Mouse (Mus musculus) layer of hippocampus, adult 2 months (tissue): ENCODE results near the gene Hist1h4j. TPM values are rescaled to one million over a fixed set of nuclear protein-coding genes. Genes with fewer than 3 reads are reported as not detected.
A peak's percentile ranks its signal among the peaks of the same experiment; 100 is the strongest.

ENCODE experiments used
- DNase-seq, 2 experiments: peaks; one replicate each; pipeline ENCODE4 v3.0.0; 2022; ENCODE audit warnings: low spot score in 2 of 2
- H3K27ac ChIP-seq: fragments of 200-600 bp; 2 replicates; pipeline ENCODE4 v1.8.1; 2022
- H3K4me3 ChIP-seq: fragments of 200-600 bp; 2 replicates; pipeline ENCODE4 v1.8.1; 2022; ENCODE audit warnings: mild to moderate bottlenecking
- CTCF ChIP-seq: fragments of 200-600 bp; conservative IDR thresholded peaks from 2 replicates; pipeline ENCODE4 v1.8.1; 2022; ENCODE audit warnings: antibody characterized with exemption, mild to moderate bottlenecking, moderate library complexity
- microRNA-seq, 2 experiments: library from miRNA; unstranded; fragments of <30 nt; microRNA quantifications; one replicate each; pipeline ENCODE4 v1.2.0; 2021
- total RNA-seq, 2 experiments: library from RNA; stranded (reverse); gene quantifications; 2 replicates each; pipeline ENCODE4 v1.2.3; 2021

The Hist1h4j gene
- total RNA-seq, 2 experiments from 2014 or later = 16.7 to 19.3 TPM

- DNase-seq = peak; percentile 75 to 88
- TF ChIP-seq CTCF = no peak
- peak within 1 kb of the TSS; percentile 59 for H3K4me3 ChIP-seq
- peak within 1 kb of the TSS; percentile 80 for H3K27ac ChIP-seq
Observed at GRCm38 (mm10) chr13:21783255-21783617, 48.4 kb downstream of the Hist1h4j start, which contains the start of gene Hist1h3i. Gene Hist1h3i (minus strand): TSS chr13:21783370.

- Histone ChIP-seq H3K27ac (peak overlapping the region; percentile 40), H3K4me3 (peak overlapping the region; percentile 59)
- TF ChIP-seq CTCF = no peak
Observed at GRCm38 (mm10) chr13:21783734-21784161, 48.9 kb downstream of the Hist1h4j start.

GRCm38 (mm10) chr13:21784311-21784710 is 49.4 kb downstream of the Hist1h4j start:
- DNase-seq = no peak
- no peak for TF ChIP-seq CTCF
- Histone ChIP-seq H3K4me3 (no peak overlapping the region), H3K27ac (no peak overlapping the region)

More at GRCm38 (mm10) chr13:21783734-21784161, 48.9 kb downstream of the Hist1h4j start:
- DNase-seq = peak in 1 of 2 experiments; percentile 31

Small RNA genes lying within 50 kb of the gene (microRNA-seq; reads per million reads assigned to microRNA genes)
- gene Gm44357 = 0 reads per million in 2 experiments
- gene Gm44367 = 0 reads per million in 2 experiments
- gene Gm44454 = 0 reads per million in 2 experiments

Other genes starting within 250 kb of the Hist1h4j start
- 10 to 100 TPM; 19.4 to 21.2 TPM for gene AK157302, start 239.8 kb upstream of the Hist1h4j start, total RNA-seq
- gene Gm11273, start 233.6 kb upstream of the Hist1h4j start, total RNA-seq = 10 to 100 TPM; 59.2 to 60.9 TPM
- 10 to 100 TPM; 20.2 to 23.4 TPM for gene Zkscan8, start 203.9 kb upstream of the Hist1h4j start, total RNA-seq
- gene Olfr1366, start 192.3 kb upstream of the Hist1h4j start, total RNA-seq = not detected
- gene Olfr1535, start 175.2 kb upstream of the Hist1h4j start, total RNA-seq = not detected
- gene Olfr1364, start 153.3 kb upstream of the Hist1h4j start, total RNA-seq = not detected
- gene Olfr1362, start 121.0 kb upstream of the Hist1h4j start, total RNA-seq = not detected
- gene Olfr11, start 92.5 kb upstream of the Hist1h4j start, total RNA-seq = not detected
- gene Olfr1361, start 71.7 kb upstream of the Hist1h4j start, total RNA-seq = not detected
- gene Olfr1360, start 57.7 kb upstream of the Hist1h4j start, total RNA-seq = not detected
- gene Olfr1359, start 37.0 kb upstream of the Hist1h4j start, total RNA-seq = not detected
- 10 to 100 TPM; 25.0 to 36.7 TPM for gene Hist1h2bl, start 18.9 kb upstream of the Hist1h4j start, total RNA-seq
- gene Hist1h2ai, start 18.6 kb upstream of the Hist1h4j start, total RNA-seq = 10 to 100 TPM; 27.6 to 54.9 TPM
- 10 to 100 TPM; 51.3 to 58.2 TPM for gene Hist1h3h, start 17.4 kb upstream of the Hist1h4j start, total RNA-seq
- 1 to 10 TPM; 4.2 to 8.2 TPM for gene Hist1h2bm, start 13.0 kb upstream of the Hist1h4j start, total RNA-seq
- 100 to 1,000 TPM; 269 to 298 TPM for gene Hist1h4k, start 15.4 kb downstream of the Hist1h4j start, total RNA-seq
- gene Hist1h2ak, start 18.8 kb downstream of the Hist1h4j start, total RNA-seq = 10 to 100 TPM; 15.1 TPM
- gene Hist1h2bn, start 19.1 kb downstream of the Hist1h4j start, total RNA-seq = 1 to 10 TPM; 8.3 to 9.4 TPM
- 1 to 10 TPM; 6.3 to 8.1 TPM for gene Hist1h1b, start 45.6 kb downstream of the Hist1h4j start, total RNA-seq
- gene Hist1h3i, start 48.3 kb downstream of the Hist1h4j start, total RNA-seq = 10 to 100 TPM; 61.0 to 71.7 TPM
- gene Hist1h2an, start 52.2 kb downstream of the Hist1h4j start, total RNA-seq = 1 to 10 TPM in 1 of 2 experiments, not detected in 1; 2.8 TPM
- gene Hist1h2bp, start 52.4 kb downstream of the Hist1h4j start, total RNA-seq = 1 to 10 TPM; 6.8 to 8.1 TPM
- gene Hist1h2bq, start 75.1 kb downstream of the Hist1h4j start, total RNA-seq = 10 to 100 TPM; 39.6 to 42.1 TPM
- gene Hist1h2ao, start 75.4 kb downstream of the Hist1h4j start, total RNA-seq = 10 to 100 TPM; 30.7 to 36.0 TPM
- gene Hist1h4m, start 76.7 kb downstream of the Hist1h4j start, total RNA-seq = 100 to 1,000 TPM; 247 to 254 TPM
- 10 to 100 TPM; 26.5 to 46.4 TPM for gene Hist1h4n, start 97.1 kb downstream of the Hist1h4j start, total RNA-seq
- 10 to 100 TPM; 11.3 to 15.9 TPM for gene Hist1h2ap, start 98.4 kb downstream of the Hist1h4j start, total RNA-seq
- gene Hist1h2br, start 98.7 kb downstream of the Hist1h4j start, total RNA-seq = 10 to 100 TPM; 38.6 to 42.0 TPM
- gene Zfp184, start 210.0 kb downstream of the Hist1h4j start, total RNA-seq = 1 to 10 TPM; 3.5 to 4.6 TPM
- under 1 TPM in 1 of 2 experiments, not detected in 1; 0.18 TPM for gene Pom121l2, start 246.1 kb downstream of the Hist1h4j start, total RNA-seq